Mouse (Mus musculus) heart, embryonic 16.5 days (tissue): Measurements from ENCODE around the gene Endov. TPM values are rescaled to one million over a fixed set of nuclear protein-coding genes. Genes with fewer than 3 reads are reported as not detected.

Experiments
- ATAC-seq: fragments of 200-750 bp; cut with Nextera tagmentation; replicated peaks from 2 replicates; pipeline ENCODE4 v1.8.0; 2017; ENCODE audit warnings: moderate number of reproducible peaks; ENCODE audit not compliant: insufficient read depth, low FRiP score; ENCODE audit errors: extremely low read depth
- H3K27ac ChIP-seq: fragments of 300-500 bp; sonication (generic); 2 replicates; pipeline ENCODE4 v1.5.1; 2014; ENCODE audit warnings: mild to moderate bottlenecking, low read length, control low read depth, moderate library complexity
- H3K27me3 ChIP-seq: fragments of 300-500 bp; sonication (generic); 2 replicates; pipeline ENCODE4 v1.6.1; 2014; ENCODE audit warnings: low read length, mixed read lengths; ENCODE audit not compliant: control insufficient read depth, insufficient read depth
- H3K36me3 ChIP-seq: fragments of 300-500 bp; sonication (generic); 2 replicates; pipeline ENCODE4 v1.6.1; 2014; ENCODE audit not compliant: control insufficient read depth, insufficient read depth
- H3K4me1 ChIP-seq: fragments of 300-500 bp; sonication (generic); 2 replicates; pipeline ENCODE4 v1.6.1; 2014; ENCODE audit warnings: low read length, mixed read lengths; ENCODE audit not compliant: control insufficient read depth, insufficient read depth
- H3K4me2 ChIP-seq: fragments of 300-500 bp; sonication (generic); 2 replicates; pipeline ENCODE4 v1.6.1; 2014; ENCODE audit warnings: low read depth, mild to moderate bottlenecking, control low read depth, low read length
- H3K4me3 ChIP-seq: fragments of 300-500 bp; sonication (generic); 2 replicates; pipeline ENCODE4 v1.5.1; 2014; ENCODE audit warnings: mild to moderate bottlenecking, control low read depth, low read length
- H3K9ac ChIP-seq: fragments of 300-500 bp; sonication (generic); 2 replicates; pipeline ENCODE4 v1.6.1; 2014; ENCODE audit warnings: low read length, control low read depth
- H3K9me3 ChIP-seq: fragments of 300-500 bp; sonication (generic); replicated peaks from 2 replicates; pipeline ENCODE4 v1.6.1; 2016; ENCODE audit warnings: low read length; ENCODE audit not compliant: control insufficient read depth
- WGBS: fragments of 180-500 bp; shearing (Covaris S2); extraction: QIAGEN DNeasy Blood & Tissue Kit; methylation state at CpG from one replicate; pipeline ENCODE4 v1.1.7; 2014; 5-methylcytosine and 5-hydroxymethylcytosine counted together
- polyA plus RNA-seq: library from polyadenylated mRNA; unstranded; fragments of >200 nt; fragmentation: Nextera tagmentation; extraction: Ambion mirVana; gene quantifications from 2 replicates; pipeline ENCODE4 v1.2.1, GENCODE M21; 2015

Endov gene
- polyA plus RNA-seq, 1 experiment from 2014 or later = 9.6 TPM

- Histone ChIP-seq H3K4me1 (peaks cover 2% of the 10 kb centered on the region; the same call in 1 of the 2 replicates), H3K4me2 (no peak overlapping the region), H3K9me3 (no peaks in the 10 kb centered on the region), H3K27ac (no peak overlapping the region), H3K4me3 (no peak overlapping the region), H3K27me3 (no peaks in the 10 kb centered on the region), H3K36me3 (no peaks in the 10 kb centered on the region), H3K9ac (no peak overlapping the region)
- WGBS = 78% methylated on average over 3 of the region's 3 CpGs
- no peak for ATAC-seq
Measured at GRCm38 (mm10) chr11:119523392-119523791, 32.2 kb downstream of the Endov start.

GRCm38 (mm10) chr11:119524545-119524949, 33.4 kb downstream of the Endov start:
- Histone ChIP-seq H3K27ac (no peak overlapping the region), H3K9ac (peak overlapping the region; percentile 76), H3K4me3 (peak overlapping the region; percentile 60), H3K27me3 (no peaks in the 10 kb centered on the region), H3K36me3 (no peaks in the 10 kb centered on the region), H3K9me3 (no peaks in the 10 kb centered on the region), H3K4me1 (peaks cover 2% of the 10 kb centered on the region; the same call in 1 of the 2 replicates), H3K4me2 (peak overlapping the region; percentile 71)
- under 1% methylated on average over 33 of the region's 33 CpGs for WGBS
- peak; percentile 97 for ATAC-seq

DNA sequence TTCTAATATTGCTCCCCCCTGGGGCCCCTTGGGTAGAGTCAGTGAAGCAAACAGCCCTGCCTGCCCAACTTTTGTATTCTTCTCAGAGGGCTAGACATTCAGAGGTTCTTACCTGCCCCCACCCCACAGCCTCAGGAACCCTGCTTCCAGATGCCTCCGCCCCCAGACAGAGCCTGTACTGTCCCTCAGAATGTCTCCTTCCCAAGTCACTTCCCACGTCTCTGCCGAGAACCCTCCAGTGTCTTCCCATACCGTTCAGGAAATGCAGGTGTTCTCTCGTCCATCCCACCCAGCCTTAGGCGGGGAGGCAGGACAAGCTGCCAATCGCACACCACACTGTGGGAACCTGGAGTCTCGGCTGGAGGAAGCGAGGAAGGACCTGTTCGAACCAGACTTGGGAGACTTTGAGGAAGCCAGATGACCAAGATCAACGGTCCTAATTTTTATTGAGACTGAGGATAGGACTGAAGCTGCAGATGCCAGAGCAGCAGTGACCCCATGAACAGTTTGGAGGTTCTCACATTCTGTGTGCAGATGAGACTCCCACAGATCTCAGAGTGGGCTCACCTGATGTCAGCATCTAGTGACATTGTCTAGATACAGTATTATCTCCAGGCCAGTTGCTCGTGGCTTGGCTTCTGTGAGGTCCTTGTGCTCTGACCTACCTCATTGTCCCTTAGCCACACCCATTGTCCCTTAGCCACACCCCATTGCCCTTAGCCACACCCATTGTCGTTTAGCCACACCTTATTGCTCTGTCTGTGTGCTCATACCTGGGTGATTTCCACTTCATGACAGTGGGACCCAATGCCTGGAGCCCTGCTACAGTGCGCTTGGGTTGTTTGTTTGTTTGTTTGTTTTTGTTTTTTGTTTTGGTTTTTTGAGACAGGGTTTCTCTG, 35.2 kb downstream of the Endov start:
- WGBS = 77% methylated on average over 14 of the region's 14 CpGs
- no peak overlapping the region for H3K4me3 ChIP-seq
- no peaks in the 10 kb centered on the region for H3K36me3 ChIP-seq

GRCm38 (mm10) chr11:119528930-119529329, 37.8 kb downstream of the Endov start:
- 56% methylated on average over 11 of the region's 11 CpGs for WGBS
- H3K4me3 ChIP-seq = no peak overlapping the region
- no peaks in the 10 kb centered on the region for H3K36me3 ChIP-seq
- H3K9ac ChIP-seq = no peak overlapping the region
- peaks cover 6% of the 10 kb centered on the region for H3K27me3 ChIP-seq
- no peak overlapping the region for H3K27ac ChIP-seq
- no peaks in the 10 kb centered on the region for H3K9me3 ChIP-seq
- H3K4me1 ChIP-seq = peaks cover 2% of the 10 kb centered on the region; the same call in 1 of the 2 replicates
- ATAC-seq = no peak
- H3K4me2 ChIP-seq = no peak overlapping the region

More for the DNA sequence above, 35.2 kb downstream of the Endov start:
- H3K27me3 ChIP-seq = peaks cover 1% of the 10 kb centered on the region; the same call in 1 of the 2 replicates
- H3K27ac ChIP-seq = no peak overlapping the region
- no peak for ATAC-seq
- H3K4me1 ChIP-seq = peaks cover 2% of the 10 kb centered on the region; the same call in 1 of the 2 replicates
- H3K4me2 ChIP-seq = no peak overlapping the region
- no peak overlapping the region for H3K9ac ChIP-seq
- no peaks in the 10 kb centered on the region for H3K9me3 ChIP-seq

GRCm38 (mm10) chr11:119532460-119532859, 41.3 kb downstream of the Endov start:
- Histone ChIP-seq H3K27ac (no peak overlapping the region), H3K9me3 (no peaks in the 10 kb centered on the region), H3K36me3 (no peaks in the 10 kb centered on the region), H3K9ac (no peak overlapping the region), H3K27me3 (peaks cover 9% of the 10 kb centered on the region), H3K4me1 (no peaks in the 10 kb centered on the region), H3K4me2 (no peak overlapping the region), H3K4me3 (no peak overlapping the region)
- WGBS = 74% methylated on average over 8 of the region's 8 CpGs
- ATAC-seq = no peak

DNA sequence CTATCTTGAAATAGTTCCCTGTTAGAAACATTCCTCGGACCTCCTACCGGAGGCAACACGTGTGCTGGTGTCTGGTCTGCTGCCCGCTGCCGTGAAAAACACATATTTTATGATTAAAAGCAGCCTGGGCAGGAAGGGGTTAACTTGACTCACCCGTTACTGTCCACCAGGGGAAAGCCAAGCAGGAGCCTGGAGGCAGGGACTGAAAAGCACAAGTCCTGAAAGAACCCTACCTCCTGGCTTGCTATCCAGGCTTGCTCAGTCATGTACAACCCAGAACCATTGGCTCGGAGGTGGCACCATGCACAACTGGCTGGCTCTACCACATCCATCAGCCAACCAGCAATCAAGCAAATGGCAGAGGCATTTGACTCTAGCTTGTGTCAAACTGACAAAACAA, 42.6 kb downstream of the Endov start:
- H3K36me3 ChIP-seq = no peaks in the 10 kb centered on the region
- H3K9me3 ChIP-seq = no peaks in the 10 kb centered on the region
- no peak overlapping the region for H3K27ac ChIP-seq
- peaks cover 9% of the 10 kb centered on the region for H3K27me3 ChIP-seq
- 66% methylated on average over 7 of the region's 7 CpGs for WGBS
- H3K4me3 ChIP-seq = no peak overlapping the region
- H3K4me1 ChIP-seq = no peaks in the 10 kb centered on the region
- no peak overlapping the region for H3K4me2 ChIP-seq
- no peak for ATAC-seq
- no peak overlapping the region for H3K9ac ChIP-seq

GRCm38 (mm10) chr11:119539944-119540343, 48.8 kb downstream of the Endov start:
- Histone ChIP-seq H3K4me3 (no peak overlapping the region), H3K4me1 (no peaks in the 10 kb centered on the region), H3K4me2 (no peak overlapping the region), H3K27me3 (peaks cover 49% of the 10 kb centered on the region), H3K9ac (no peak overlapping the region), H3K27ac (no peak overlapping the region), H3K9me3 (no peaks in the 10 kb centered on the region), H3K36me3 (no peaks in the 10 kb centered on the region)
- ATAC-seq = no peak
- WGBS = 33% methylated on average over 14 of the region's 14 CpGs

DNA sequence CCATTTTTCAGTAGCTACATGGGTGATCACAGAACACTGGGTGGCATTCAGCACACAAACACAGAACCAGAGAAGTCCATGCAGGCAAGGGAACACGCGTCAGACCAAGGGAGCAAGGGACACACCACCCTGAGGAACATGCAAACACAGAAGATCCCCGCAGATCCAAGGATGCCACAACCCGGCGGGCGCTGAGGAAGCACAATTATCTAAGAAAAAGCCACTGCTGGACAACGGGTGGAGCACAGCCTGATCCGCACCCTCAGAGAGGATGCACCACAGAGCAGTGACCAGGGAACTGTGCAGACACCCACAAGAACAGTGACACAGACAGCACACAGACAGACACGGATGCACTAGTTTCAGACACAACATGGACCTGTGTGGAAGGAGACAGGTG, 49.4 kb downstream of the Endov start:
- 67% methylated on average over 9 of the region's 9 CpGs for WGBS
- Histone ChIP-seq H3K36me3 (no peaks in the 10 kb centered on the region), H3K4me2 (no peak overlapping the region), H3K9ac (no peak overlapping the region), H3K4me1 (0 out of 2 replicates have a peak, but pooled peaks cover under 1% of the 10 kb centered on the region), H3K4me3 (no peak overlapping the region), H3K27me3 (peaks cover 55% of the 10 kb centered on the region), H3K9me3 (no peaks in the 10 kb centered on the region), H3K27ac (no peak overlapping the region)
- no peak for ATAC-seq

- 63% methylated on average over 9 of the region's 9 CpGs for WGBS
- no peak overlapping the region for H3K27ac ChIP-seq
- H3K27me3 ChIP-seq = peaks cover 61% of the 10 kb centered on the region
- no peak overlapping the region for H3K4me2 ChIP-seq
- H3K9me3 ChIP-seq = no peaks in the 10 kb centered on the region
- peaks cover 5% of the 10 kb centered on the region; the same call in 1 of the 2 replicates for H3K4me1 ChIP-seq
- H3K9ac ChIP-seq = no peak overlapping the region
- H3K36me3 ChIP-seq = no peaks in the 10 kb centered on the region
- ATAC-seq = no peak
- no peak overlapping the region for H3K4me3 ChIP-seq
Measured at GRCm38 (mm10) chr11:119541082-119541481, 49.9 kb downstream of the Endov start.
